Mouse (Mus musculus): ENCODE measurements around the gene Nt5dc1.
A peak's percentile ranks its signal among the peaks of the same experiment; 100 is the strongest.
"Not testable (repeated sequence)": the region's sequence is repeated elsewhere in the genome, so short reads cannot be mapped to it uniquely, and the experiment has no call there.

The Nt5dc1 gene

DNA sequence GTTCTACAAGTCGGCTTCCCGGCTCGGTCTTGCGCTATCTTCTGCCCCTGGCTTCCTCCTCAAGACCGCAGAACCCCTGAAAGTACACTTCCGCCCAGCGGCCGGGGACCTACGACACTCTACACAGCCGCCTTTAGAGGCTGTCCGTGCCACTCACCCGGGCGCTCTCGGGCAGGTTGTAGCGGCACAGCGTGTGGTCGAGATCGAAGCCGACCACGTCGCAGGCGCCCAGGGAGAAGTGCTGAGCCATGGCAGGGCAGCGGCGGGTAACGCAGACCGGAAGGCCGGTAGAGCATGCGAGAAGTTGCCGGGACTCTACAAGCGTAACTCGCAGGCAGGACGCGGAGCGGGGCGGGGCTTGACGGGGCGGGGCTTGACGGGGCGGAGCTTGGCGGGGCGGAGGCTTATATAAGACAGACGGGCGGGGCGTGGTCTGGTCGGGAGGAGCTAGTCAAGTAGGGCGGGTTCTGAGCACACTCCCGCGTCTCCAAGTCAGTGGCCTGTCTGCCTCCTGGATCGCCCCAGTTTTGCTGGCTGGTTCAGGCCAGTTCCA, at the start of gene Nt5dc1:
Gene Nt5dc1, minus strand, starts transcription at position 349 of the 553 bp plus-strand sequence.
- peak; percentile 26 for DNase-seq (ENCODE audit: extremely low read depth, low read depth, low spot score)

DNA sequence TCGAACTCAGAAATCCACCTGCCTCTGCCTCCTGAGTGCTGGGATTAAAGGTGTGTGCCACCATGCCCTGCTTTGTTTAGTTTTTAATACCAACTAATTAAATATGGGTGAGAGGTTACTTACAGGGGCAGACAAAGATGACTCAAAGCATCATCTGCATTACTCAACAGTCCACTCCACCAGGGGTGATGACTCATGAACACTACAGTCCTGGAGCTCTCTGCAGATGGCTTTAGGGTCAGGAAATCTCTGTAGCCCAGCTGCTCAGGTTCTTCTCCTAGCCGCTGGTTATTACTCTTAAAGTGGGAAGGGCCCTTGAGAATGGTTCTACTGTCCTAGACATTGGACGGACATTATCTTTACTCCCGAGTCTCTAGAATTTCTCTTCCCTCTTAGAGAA, 46.0 kb upstream of the Nt5dc1 start:
- no peak for DNase-seq (ENCODE audit: extremely low read depth, low read depth, low spot score)

DNA sequence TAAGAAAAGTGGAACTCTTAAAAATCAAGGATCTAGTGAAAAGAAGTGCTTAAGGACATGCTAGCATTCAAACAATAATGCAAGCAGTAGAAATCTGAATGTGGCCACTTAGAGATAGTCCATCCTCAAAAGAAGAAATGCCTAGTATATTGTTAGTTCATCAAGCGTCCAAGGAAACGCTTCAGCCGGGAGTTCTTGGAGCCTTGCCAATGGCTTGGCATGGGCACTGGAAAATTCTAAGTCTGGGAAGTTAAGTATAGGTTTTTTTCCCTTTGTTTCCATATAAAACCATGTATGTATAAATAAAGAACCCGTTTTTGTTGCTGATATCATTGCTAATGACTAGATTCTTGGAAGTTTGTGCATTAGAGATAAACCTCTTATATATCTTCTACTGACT, 43.1 kb upstream of the Nt5dc1 start:
- no peak for DNase-seq (ENCODE audit: extremely low read depth, low read depth, low spot score)

DNA sequence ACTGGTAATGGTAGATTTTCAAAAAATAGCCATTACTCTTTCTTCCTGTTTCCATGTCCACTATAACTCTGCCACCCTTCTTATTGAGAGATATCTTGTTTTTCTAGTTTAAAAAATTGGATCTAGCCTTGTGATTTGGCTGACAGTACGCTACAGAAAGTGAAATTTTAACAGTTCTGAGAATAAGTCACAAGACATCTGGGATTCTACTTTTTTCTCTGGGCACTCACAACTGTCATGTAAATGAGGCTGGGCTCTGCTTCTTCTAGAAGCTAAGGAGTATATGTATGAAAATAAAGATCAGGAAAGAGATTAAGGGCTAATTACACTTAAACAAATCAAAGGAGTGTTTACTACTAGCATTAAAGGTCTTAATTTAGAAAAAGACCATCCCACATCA, 31.1 kb upstream of the Nt5dc1 start:
- no peak for DNase-seq (ENCODE audit: extremely low read depth, low read depth, low spot score)

GRCm38 (mm10) chr10:34434191-34434590, 15.8 kb upstream of the Nt5dc1 start:
- not testable (repeated sequence) for DNase-seq (ENCODE audit: extremely low read depth, low read depth, low spot score)

GRCm38 (mm10) chr10:34431783-34432182, 13.4 kb upstream of the Nt5dc1 start:
- no peak for DNase-seq (ENCODE audit: extremely low read depth, low read depth, low spot score)

DNA sequence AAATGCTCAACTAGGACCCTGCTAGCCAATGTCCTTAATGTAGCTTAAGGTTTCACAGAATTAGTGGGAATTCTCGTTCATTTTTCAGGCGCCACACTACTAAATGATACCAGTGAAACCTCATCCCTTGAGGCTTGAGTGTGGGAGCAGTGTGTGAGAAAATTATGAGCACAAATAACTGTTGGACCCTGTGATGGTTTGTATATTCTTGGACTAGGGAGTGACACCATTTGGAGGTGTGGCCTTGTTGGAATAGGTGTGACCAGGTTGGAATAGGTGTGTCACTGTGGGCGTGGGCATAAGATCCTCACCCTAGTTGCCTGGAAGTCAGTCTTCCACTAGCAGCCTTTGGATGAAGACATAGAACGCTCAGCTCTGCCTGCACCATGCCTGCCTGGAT, 442 bp upstream of the Nt5dc1 start:
- not testable (repeated sequence) for DNase-seq (ENCODE audit: extremely low read depth, low read depth, low spot score)

GRCm38 (mm10) chr10:34399267-34399666, 19.1 kb downstream of the Nt5dc1 start:
- no peak for DNase-seq (ENCODE audit: extremely low read depth, low read depth, low spot score)

DNA sequence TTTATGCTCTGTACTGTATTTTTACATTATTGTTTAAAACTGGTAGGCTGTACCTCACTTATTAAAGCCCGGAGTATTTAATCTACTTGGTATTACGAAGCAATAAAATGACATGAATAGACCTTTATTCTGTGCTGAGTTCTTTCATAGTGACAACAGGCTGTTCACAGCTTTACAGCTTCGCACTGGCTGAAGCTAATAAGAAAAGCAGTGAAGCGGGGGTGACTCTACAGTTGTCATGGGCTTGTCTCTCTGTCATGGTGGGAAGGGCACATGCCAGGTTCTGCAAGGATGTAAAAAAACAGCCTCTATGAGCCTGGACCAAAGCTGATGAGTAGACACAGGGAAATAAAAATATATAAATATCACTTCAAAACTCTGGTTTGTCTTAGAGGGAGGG, 21.4 kb downstream of the Nt5dc1 start:
- no peak for DNase-seq (ENCODE audit: extremely low read depth, low read depth, low spot score)

- DNase-seq (ENCODE audit: extremely low read depth, low read depth, low spot score) = no peak
Observed at GRCm38 (mm10) chr10:34389681-34390080, 28.7 kb downstream of the Nt5dc1 start, which contains the start of gene Col10a1. Col10a1 (plus strand) TSS chr10:34389981.

DNA sequence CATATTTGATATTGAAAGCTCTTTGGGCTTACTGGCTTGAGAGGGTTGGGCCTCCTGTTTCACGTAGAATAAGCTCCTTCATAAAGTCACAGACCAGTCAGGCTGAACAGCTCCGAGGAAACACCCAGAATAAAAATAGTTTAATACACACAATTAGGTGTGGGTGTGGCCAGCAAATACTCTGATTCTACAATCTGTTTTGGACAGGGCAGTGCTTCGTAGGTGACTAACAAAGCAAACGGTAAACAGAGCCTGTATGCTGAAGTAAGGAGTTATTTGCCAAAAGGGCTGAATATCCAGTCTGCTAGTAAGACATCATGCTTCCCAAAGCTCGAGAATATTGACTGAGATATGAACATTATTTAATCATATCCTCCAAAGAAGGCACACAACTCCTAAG, 32.7 kb downstream of the Nt5dc1 start:
- DNase-seq (ENCODE audit: extremely low read depth, low read depth, low spot score) = no peak

- no peak for DNase-seq (ENCODE audit: extremely low read depth, low read depth, low spot score)
Observed at GRCm38 (mm10) chr10:34373332-34373731, 45.0 kb downstream of the Nt5dc1 start.

DNA sequence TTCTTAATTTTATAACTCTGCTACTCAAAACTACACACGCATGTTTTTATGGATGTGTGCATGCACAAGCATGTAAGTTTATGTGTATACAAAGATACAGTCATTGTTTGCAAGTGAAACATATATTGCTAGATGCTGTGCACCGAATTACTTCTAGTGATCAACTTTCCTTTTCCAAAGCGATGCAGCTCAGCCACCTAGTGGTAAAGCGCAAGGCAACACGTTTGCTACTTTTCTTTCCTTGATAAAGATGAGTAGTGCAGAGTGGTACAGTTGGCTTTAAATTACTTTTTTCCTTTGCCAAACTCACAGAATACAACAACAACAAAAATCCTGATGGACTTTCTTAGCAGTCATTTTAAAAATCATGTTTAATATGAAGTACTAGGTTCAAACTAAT, 50.2 kb downstream of the Nt5dc1 start:
- no peak for DNase-seq (ENCODE audit: extremely low read depth, low read depth, low spot score)

GRCm38 (mm10) chr10:34363756-34364155, 54.6 kb downstream of the Nt5dc1 start:
- no peak for DNase-seq (ENCODE audit: extremely low read depth, low read depth, low spot score)

GRCm38 (mm10) chr10:34358263-34358662, 60.1 kb downstream of the Nt5dc1 start:
- DNase-seq (ENCODE audit: extremely low read depth, low read depth, low spot score) = no peak

GRCm38 (mm10) chr10:34352166-34352565, 66.2 kb downstream of the Nt5dc1 start:
- DNase-seq (ENCODE audit: extremely low read depth, low read depth, low spot score) = no peak

- no peak for DNase-seq (ENCODE audit: extremely low read depth, low read depth, low spot score)
Observed at GRCm38 (mm10) chr10:34341886-34342285, 76.5 kb downstream of the Nt5dc1 start.

GRCm38 (mm10) chr10:34341014-34341413, 77.3 kb downstream of the Nt5dc1 start:
- no peak for DNase-seq (ENCODE audit: extremely low read depth, low read depth, low spot score)

DNA sequence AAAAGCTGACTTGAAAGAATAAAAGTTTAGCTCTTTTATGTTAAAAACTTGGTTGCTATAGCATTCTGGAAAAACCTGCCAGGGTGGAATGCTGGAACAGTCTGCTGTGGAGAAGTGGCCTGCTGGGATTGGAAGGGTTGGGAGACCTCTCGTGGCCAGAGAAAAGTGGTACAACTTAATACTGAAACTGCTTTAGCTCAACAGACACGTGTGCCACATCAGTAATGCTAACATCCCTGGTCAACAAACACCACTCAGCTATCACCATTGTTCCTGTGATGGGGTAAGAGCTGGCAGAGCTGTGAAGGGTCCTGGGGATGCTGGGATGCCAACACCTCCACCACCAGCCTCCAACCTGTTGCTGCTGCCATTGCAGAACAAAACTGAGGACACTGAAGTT, 90.0 kb downstream of the Nt5dc1 start:
- DNase-seq (ENCODE audit: extremely low read depth, low read depth, low spot score) = no peak

GRCm38 (mm10) chr10:34327144-34327543, 91.2 kb downstream of the Nt5dc1 start:
- DNase-seq (ENCODE audit: extremely low read depth, low read depth, low spot score) = no peak

GRCm38 (mm10) chr10:34326701-34327100, 91.7 kb downstream of the Nt5dc1 start:
- no peak for DNase-seq (ENCODE audit: extremely low read depth, low read depth, low spot score)

DNA sequence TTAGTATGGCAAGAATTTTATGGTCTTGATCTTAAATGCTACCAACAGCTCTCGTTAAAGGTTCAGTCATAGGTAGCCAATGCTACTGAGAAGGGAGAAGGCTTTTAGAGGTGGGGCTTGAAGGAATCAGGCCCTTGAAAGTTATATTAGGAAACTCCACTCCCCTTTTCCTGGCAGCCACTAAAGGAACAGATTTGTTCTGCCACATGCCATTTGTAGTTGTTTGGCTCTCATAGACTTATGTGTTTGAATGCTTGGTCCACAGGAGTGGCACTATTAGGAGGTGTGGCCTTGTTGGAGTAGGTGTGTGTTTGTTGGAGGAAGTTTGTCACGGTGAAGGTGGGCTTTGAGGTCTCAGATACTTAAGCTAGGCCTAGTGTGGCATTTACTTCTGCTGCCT, 97.5 kb downstream of the Nt5dc1 start:
- no peak for DNase-seq (ENCODE audit: extremely low read depth, low read depth, low spot score)

- DNase-seq (ENCODE audit: extremely low read depth, low read depth, low spot score) = no peak
Observed at GRCm38 (mm10) chr10:34317217-34317606, 101.1 kb downstream of the Nt5dc1 start.
